Mouse (Mus musculus) urinary bladder, postnatal 10 days (tissue): Measurements from ENCODE around the gene Slc9a5.

Experiments used
- DNase-seq: peaks from one replicate; pipeline ENCODE4 v3.0.0; 2022; ENCODE audit warnings: low spot score

Slc9a5 gene

DNA sequence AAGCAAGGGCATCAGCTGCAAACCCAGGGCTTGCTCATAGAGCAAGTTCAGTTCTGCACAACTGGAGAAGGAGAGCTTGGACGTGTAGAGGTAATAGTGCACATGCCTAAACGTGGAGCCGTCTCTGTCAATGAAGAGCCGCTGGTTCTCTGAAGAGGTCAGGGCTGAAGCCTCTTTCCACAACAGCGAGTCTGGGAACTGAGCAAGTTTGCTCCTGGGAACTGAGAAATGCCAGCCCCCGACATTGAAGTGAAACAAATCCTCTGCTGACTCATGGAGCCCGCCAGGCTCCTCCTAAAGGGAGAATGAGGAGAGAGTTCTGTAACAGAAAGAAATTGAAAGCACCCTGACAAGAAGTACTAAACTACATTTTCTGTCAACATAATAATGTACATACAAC is 59.7 kb downstream of the Slc9a5 start:
- DNase-seq, result no peak

DNA sequence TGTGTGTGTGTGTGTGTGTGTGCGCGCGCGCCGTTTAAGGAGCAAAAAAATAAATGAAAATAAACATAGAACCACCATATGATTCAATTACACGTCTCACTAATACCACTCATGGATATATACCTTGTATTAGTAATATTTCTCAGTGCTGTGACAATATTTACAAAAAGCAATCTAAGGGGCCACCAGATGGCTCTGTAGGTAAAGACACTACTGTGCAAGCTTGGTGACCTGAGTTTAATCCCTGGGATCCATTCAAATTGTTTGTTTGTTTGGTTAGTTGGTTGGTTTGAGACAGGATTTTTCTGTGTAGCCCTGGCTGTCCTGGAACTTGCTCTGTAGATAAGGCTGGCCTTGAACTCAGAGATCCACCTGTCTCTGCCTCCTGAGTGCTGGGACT is 61.3 kb downstream of the Slc9a5 start:
- DNase-seq, result no peak

DNA sequence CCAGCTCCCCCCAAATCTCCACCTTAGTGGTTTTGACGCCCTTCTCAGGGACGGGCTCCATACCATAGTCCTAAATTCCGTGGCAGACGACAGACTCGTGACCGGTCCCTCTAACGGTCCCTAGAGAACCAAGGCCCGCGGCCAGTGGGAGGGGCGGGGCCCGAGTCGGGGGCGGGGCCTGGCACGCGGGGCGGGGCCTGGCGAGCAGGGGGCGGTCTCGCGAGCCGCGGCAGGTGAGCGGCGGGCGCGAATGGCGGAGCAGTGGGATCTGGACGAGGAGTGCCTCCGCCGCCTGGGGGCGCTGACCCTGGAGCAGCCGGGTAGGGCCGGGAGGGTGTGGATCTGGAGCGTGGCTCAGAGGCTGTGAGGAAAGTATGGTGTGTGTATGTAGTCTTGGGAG is 64.7 kb downstream of the Slc9a5 start, which contains the start of the genes Kctd19 and Lrrc36:
Gene Kctd19, minus strand, starts transcription at position 112 of the 400 bp plus-strand sequence.
Gene Lrrc36, plus strand, starts transcription at position 181 of the 400 bp plus-strand sequence.
- no peak for DNase-seq

DNA sequence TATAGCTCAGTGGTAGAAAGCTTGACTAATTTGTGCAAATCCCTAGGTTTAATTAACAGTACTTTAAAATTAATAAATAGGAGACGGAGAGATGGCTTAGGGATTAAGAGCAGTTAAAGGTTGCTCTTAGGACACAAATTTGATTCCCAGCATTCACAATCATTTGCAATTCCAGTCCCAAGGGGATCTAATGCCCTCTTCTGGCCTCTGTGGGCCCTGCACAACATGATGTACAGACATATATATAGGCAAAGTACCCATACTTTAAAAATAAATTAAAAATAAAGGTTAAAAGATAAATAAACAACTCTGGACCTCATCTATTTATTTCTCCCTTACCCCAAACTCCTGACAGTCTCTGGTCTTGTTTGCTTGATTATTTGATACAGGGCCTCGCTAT is 70.3 kb downstream of the Slc9a5 start:
- no peak for DNase-seq
